Mouse (Mus musculus): ENCODE measurements at regions not wholly inside any gene's neighbourhood (a gene's known extent, or its start where the extent isn't known, plus 50 kb on each side); places are given as distances from the start of the nearest gene placed in this dataset.

DNA sequence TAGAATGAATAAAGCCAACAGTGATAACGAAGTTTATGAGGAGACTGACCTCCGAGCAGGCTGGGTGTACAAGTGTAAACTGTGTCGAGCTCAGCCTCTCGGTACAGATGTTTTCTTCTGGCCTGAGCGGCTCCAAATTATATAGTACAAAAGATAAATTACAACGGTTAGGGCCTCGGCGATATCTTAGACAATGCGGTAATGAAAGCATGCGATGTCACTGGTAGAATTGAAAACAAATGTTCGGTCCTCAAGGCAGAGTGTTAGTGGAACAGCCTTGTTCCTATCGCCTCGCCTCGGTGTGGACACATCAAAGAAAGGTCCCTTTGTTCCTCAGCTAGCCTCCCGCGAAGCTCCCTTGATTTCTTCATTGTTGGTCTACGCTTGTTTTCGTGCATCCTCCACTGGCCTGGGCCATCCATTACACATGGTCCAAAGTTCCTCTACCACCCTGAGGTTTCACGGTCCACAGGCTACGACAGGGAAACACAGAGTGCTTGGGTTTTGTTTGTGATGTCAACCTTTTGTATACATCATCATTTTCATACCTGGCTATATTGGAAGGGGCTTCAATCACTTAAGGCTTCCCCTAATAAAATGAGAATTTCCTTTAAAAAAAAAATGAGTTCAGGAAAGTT lies 234.0 kb upstream of the Rsrc1 start:
- dilution Hi-C loops (cut with MboI; ENCODE audit: extremely low pct_ligation_motif_present, extremely low pct_unique_long_range_greater_than_20kb, low sequenced_read_pairs) = no loop called here
- in situ Hi-C loops (cut with MboI; ENCODE audit: low pct_ligation_motif_present, low pct_unique_long_range_greater_than_20kb, low sequenced_read_pairs) = no loop called here
- no peaks in the 10 kb centered on the region for H3K36me3 ChIP-seq (replicated peaks in 1 of 2; ENCODE audit: control insufficient read depth in 1 of 2, insufficient read depth in 1 of 2, low read length in 1 of 2)

DNA sequence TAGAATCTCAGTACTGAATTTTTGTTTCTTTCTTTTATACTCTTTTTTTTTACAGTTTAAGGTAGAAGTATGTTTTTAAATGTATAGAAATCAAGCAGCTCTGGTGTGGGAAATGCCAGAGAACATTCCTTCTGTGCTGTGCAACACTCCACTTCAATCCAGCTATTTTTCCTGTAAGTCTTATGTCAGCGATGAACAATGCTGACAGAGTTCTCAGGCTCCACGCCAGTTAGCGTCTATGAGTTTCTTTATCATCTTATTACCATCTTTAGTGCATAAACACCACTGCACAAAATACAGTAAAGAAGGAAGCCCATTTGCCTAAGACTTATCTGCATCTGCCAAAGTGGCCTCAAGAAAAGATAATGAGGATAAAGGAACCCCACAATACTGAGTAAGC lies 223.0 kb upstream of the Rsrc1 start:
- Histone ChIP-seq H3K79me2 (replicated peaks; ENCODE audit: control insufficient read depth, extremely low read depth, insufficient read depth, poor library complexity, severe bottlenecking) (no peaks in the 10 kb centered on the region), H3K4me3 (replicated peaks in 1 of 3; ENCODE audit: low read depth in 2 of 3, low read length in 2 of 3, poor library complexity in 1 of 3) (no peak overlapping the region), H3K9me3 (replicated peaks; ENCODE audit: low read length) (no peaks in the 10 kb centered on the region), H3K9ac (ENCODE audit: insufficient read depth, low read depth) (no peak overlapping the region), H3K27ac (ENCODE audit: insufficient read depth, low read depth) (no peak overlapping the region), H3K4me1 (ENCODE audit: control insufficient read depth in 1 of 2, insufficient read depth in 2 of 2) (no peaks in the 10 kb centered on the region), H3K27me3 (replicated peaks) (no peaks in the 10 kb centered on the region), H3K4me2 (ENCODE audit: insufficient read depth, low read depth, poor library complexity, severe bottlenecking) (no peak overlapping the region), H3K36me3 (replicated peaks in 1 of 2; ENCODE audit: control insufficient read depth in 1 of 2, insufficient read depth in 1 of 2, low read length in 1 of 2) (no peaks in the 10 kb centered on the region)
- in situ Hi-C loops (cut with MboI; ENCODE audit: low pct_ligation_motif_present, low pct_unique_long_range_greater_than_20kb, low sequenced_read_pairs) (no loop called here), dilution Hi-C loops (cut with MboI; ENCODE audit: extremely low pct_ligation_motif_present, extremely low pct_unique_long_range_greater_than_20kb, low sequenced_read_pairs) (no loop called here)
- TF ChIP-seq MAZ (IDR thresholded peaks at IDR 0.05; ENCODE audit: low read depth, low read length) (no peak), MYC (IDR thresholded peaks at IDR 0.05; ENCODE audit: low read depth, low read length) (no peak), SMC3 (IDR thresholded peaks at IDR 0.05; ENCODE audit: low read depth, low read length) (no peak), TCF12 (IDR thresholded peaks at IDR 0.05; ENCODE audit: low read depth, low read length) (no peak), EP300 (IDR thresholded peaks at IDR 0.05; ENCODE audit: low read length) (no peak), USF1 (IDR thresholded peaks at IDR 0.05; ENCODE audit: low read depth, low read length) (no peak)
- no peak for DNase-seq (ENCODE audit: extremely low read depth)

More for the DNA sequence above, 234.0 kb upstream of the Rsrc1 start:
- Histone ChIP-seq H3K4me1 (ENCODE audit: control insufficient read depth in 1 of 2, insufficient read depth in 2 of 2) (peaks cover 4 to 17% of the 10 kb centered on the region in 2 experiments), H3K9ac (ENCODE audit: insufficient read depth, low read depth) (no peak overlapping the region), H3K27ac (ENCODE audit: insufficient read depth, low read depth) (no peak overlapping the region), H3K27me3 (replicated peaks) (no peaks in the 10 kb centered on the region), H3K9me3 (replicated peaks; ENCODE audit: low read length) (no peaks in the 10 kb centered on the region), H3K4me2 (ENCODE audit: insufficient read depth, low read depth, poor library complexity, severe bottlenecking) (no peak overlapping the region), H3K4me3 (replicated peaks in 1 of 3; ENCODE audit: low read depth in 2 of 3, low read length in 2 of 3, poor library complexity in 1 of 3) (no peak overlapping the region), H3K79me2 (replicated peaks; ENCODE audit: control insufficient read depth, extremely low read depth, insufficient read depth, poor library complexity, severe bottlenecking) (no peaks in the 10 kb centered on the region)
- TF ChIP-seq ZNF384 (IDR thresholded peaks at IDR 0.05; ENCODE audit: low read depth, low read length) (peak; percentile 35; the same call in 1 of the 2 replicates), MXI1 (IDR thresholded peaks at IDR 0.05; ENCODE audit: low read depth, low read length) (no peak)
- DNase-seq (ENCODE audit: extremely low read depth) = no peak

GRCm38 (mm10) chr3:66759841-66760240 lies 221.3 kb upstream of the Rsrc1 start:
- no peaks in the 10 kb centered on the region for H3K36me3 ChIP-seq (replicated peaks in 1 of 2; ENCODE audit: control insufficient read depth in 1 of 2, insufficient read depth in 1 of 2, low read length in 1 of 2)
- dilution Hi-C loops (cut with MboI; ENCODE audit: extremely low pct_ligation_motif_present, extremely low pct_unique_long_range_greater_than_20kb, low sequenced_read_pairs) = no loop called here
- in situ Hi-C loops (cut with MboI; ENCODE audit: low pct_ligation_motif_present, low pct_unique_long_range_greater_than_20kb, low sequenced_read_pairs) = no loop called here
- TF ChIP-seq ZKSCAN1 (IDR thresholded peaks at IDR 0.05; ENCODE audit: borderline replicate concordance, low read depth, low read length) (no peak), GABPA (IDR thresholded peaks at IDR 0.05; ENCODE audit: insufficient replicate concordance, low read depth, low read length) (no peak), MAX (IDR thresholded peaks at IDR 0.05; ENCODE audit: low read length) (no peak), TBP (conservative IDR thresholded peaks at IDR 0.05; ENCODE audit: low read depth, low read length) (no peak), MAZ (IDR thresholded peaks at IDR 0.05; ENCODE audit: low read depth, low read length) (no peak), USF1 (IDR thresholded peaks at IDR 0.05; ENCODE audit: low read depth, low read length) (no peak), NRF1 (IDR thresholded peaks at IDR 0.05; ENCODE audit: low read depth, low read length) (no peak), CTCF (conservative IDR thresholded peaks at IDR 0.05 in 1 of 2, IDR thresholded peaks at IDR 0.05 in 1 of 2; ENCODE audit: low read depth in 2 of 2, low read length in 2 of 2) (no peak), USF2 (conservative IDR thresholded peaks at IDR 0.05; ENCODE audit: low read depth, low read length) (no peak), PAX5 (IDR thresholded peaks at IDR 0.05; ENCODE audit: low read length) (no peak), ZMIZ1 (IDR thresholded peaks at IDR 0.05; ENCODE audit: low read depth, low read length) (no peak), CHD1 (IDR thresholded peaks at IDR 0.05; ENCODE audit: low read depth, low read length) (no peak), ZC3H11A (IDR thresholded peaks at IDR 0.05; ENCODE audit: low read depth, low read length) (no peak)
- no peaks in the 10 kb centered on the region for H3K79me2 ChIP-seq (replicated peaks; ENCODE audit: control insufficient read depth, extremely low read depth, insufficient read depth, poor library complexity, severe bottlenecking)
- no peaks in the 10 kb centered on the region for H3K9me3 ChIP-seq (replicated peaks; ENCODE audit: low read length)
- no peak overlapping the region for H3K27ac ChIP-seq (ENCODE audit: insufficient read depth, low read depth)
- no peak overlapping the region for H3K4me3 ChIP-seq (replicated peaks in 1 of 3; ENCODE audit: low read depth in 2 of 3, low read length in 2 of 3, poor library complexity in 1 of 3)
- no peaks in the 10 kb centered on the region for H3K4me1 ChIP-seq (ENCODE audit: control insufficient read depth in 1 of 2, insufficient read depth in 2 of 2)
- DNase-seq (ENCODE audit: extremely low read depth) = no peak
- no peak overlapping the region for H3K4me2 ChIP-seq (ENCODE audit: insufficient read depth, low read depth, poor library complexity, severe bottlenecking)
- no peak overlapping the region for H3K9ac ChIP-seq (ENCODE audit: insufficient read depth, low read depth)
- no peaks in the 10 kb centered on the region for H3K27me3 ChIP-seq (replicated peaks)
